Comparison of ENCODE assay signal across 9 mouse cellular contexts in genomic region chr5:31082935-31083625, GRCm38 (mm10). TPM values are rescaled to one million over a fixed set of nuclear protein-coding genes. Genes with fewer than 3 reads are reported as not detected.
A peak's percentile ranks its signal among the peaks of the same experiment; 100 is the strongest.
DNase-seq lines count a peak whose midpoint lies in the region; ATAC-seq and TF ChIP-seq lines count a peak whose summit lies in the region.
"Had no signal": no experiment of that assay in that cellular context is flagged by ENCODE, and none has a peak within 500 bp of the region (broad histone marks: within the 10 kb centered on the region; RNA-seq: fewer than 3 reads in every experiment).

No protein-coding gene starts in this region.

- no peak overlapping the region for H3K9ac ChIP-seq in hindbrain, postnatal 0 days (replicated peaks; ENCODE audit: low read length)
- peak overlapping the region; percentile 45 for H3K9ac ChIP-seq in heart, embryonic 12.5 days
- no peak overlapping the region for H3K9ac ChIP-seq in kidney, embryonic 15.5 days
- H3K9ac ChIP-seq in midbrain, embryonic 14.5 days (replicated peaks; ENCODE audit: low read length): no peak overlapping the region
- H3K9ac ChIP-seq: liver, embryonic 15.5 days had no signal

- no peak for DNase-seq in hindbrain, embryonic 10.5 days (ENCODE audit: low spot score)
- DNase-seq in hindbrain, postnatal 0 days (ENCODE audit: low spot score): no peak
- DNase-seq in midbrain, embryonic 14.5 days: peak; percentile 46
- DNase-seq in cerebellum, adult 8-10 months: no peak
- DNase-seq in adrenal gland, postnatal 25 days: no peak
- no peak for DNase-seq in frontal cortex, postnatal 14 days (ENCODE audit: low spot score in 2 of 2)

- peaks cover 38% of the 10 kb centered on the region for H3K27me3 ChIP-seq in hindbrain, embryonic 10.5 days (ENCODE audit: insufficient read depth, poor library complexity, severe bottlenecking)
- no peaks in the 10 kb centered on the region for H3K27me3 ChIP-seq in hindbrain, postnatal 0 days (ENCODE audit: insufficient read depth, low read length)
- H3K27me3 ChIP-seq in heart, embryonic 12.5 days (replicated peaks): peaks cover 19% of the 10 kb centered on the region
- peaks cover 30% of the 10 kb centered on the region for H3K27me3 ChIP-seq in kidney, embryonic 15.5 days
- no peaks in the 10 kb centered on the region for H3K27me3 ChIP-seq in midbrain, embryonic 14.5 days (ENCODE audit: control insufficient read depth, insufficient read depth, low read length)

- peak overlapping the region; percentile 12; the same call in 1 of the 2 replicates for H3K4me3 ChIP-seq in hindbrain, embryonic 10.5 days
- H3K4me3 ChIP-seq in hindbrain, postnatal 0 days (ENCODE audit: low read length): no peak overlapping the region
- peak overlapping the region; percentile 29 for H3K4me3 ChIP-seq in heart, embryonic 12.5 days
- no peak overlapping the region for H3K4me3 ChIP-seq in kidney, embryonic 15.5 days (replicated peaks)
- no peak overlapping the region for H3K4me3 ChIP-seq in midbrain, embryonic 14.5 days (replicated peaks; ENCODE audit: low read depth, low read length)
- H3K4me3 ChIP-seq: liver, embryonic 15.5 days had no signal

- ATAC-seq in hindbrain, postnatal 0 days: no peak
- ATAC-seq in heart, embryonic 12.5 days (ENCODE audit: insufficient number of reproducible peaks, low FRiP score): peak; percentile 74
- ATAC-seq in kidney, embryonic 15.5 days (replicated peaks; ENCODE audit: low FRiP score): no peak
- 0 out of 2 replicates have a peak, but pooled peaks have one; percentile 28 for ATAC-seq in midbrain, embryonic 14.5 days (ENCODE audit: low FRiP score, low TSS enrichment)

- peak overlapping the region; percentile 67 for H3K27ac ChIP-seq in hindbrain, embryonic 10.5 days
- H3K27ac ChIP-seq in hindbrain, postnatal 0 days: no peak overlapping the region
- peak overlapping the region; percentile 62 for H3K27ac ChIP-seq in heart, embryonic 12.5 days (ENCODE audit: poor library complexity, severe bottlenecking)
- H3K27ac ChIP-seq in kidney, embryonic 15.5 days: no peak overlapping the region
- peak overlapping the region; percentile 70 for H3K27ac ChIP-seq in midbrain, embryonic 14.5 days (replicated peaks; ENCODE audit: low read depth, low read length)
- H3K27ac ChIP-seq: liver, embryonic 15.5 days had no signal

- no peaks in the 10 kb centered on the region for H3K9me3 ChIP-seq in hindbrain, embryonic 10.5 days
- no peaks in the 10 kb centered on the region for H3K9me3 ChIP-seq in hindbrain, postnatal 0 days (ENCODE audit: low read length)
- no peaks in the 10 kb centered on the region for H3K9me3 ChIP-seq in heart, embryonic 12.5 days (replicated peaks)
- no peaks in the 10 kb centered on the region for H3K9me3 ChIP-seq in kidney, embryonic 15.5 days (replicated peaks)
- H3K9me3 ChIP-seq in midbrain, embryonic 14.5 days (ENCODE audit: control insufficient read depth, low read length): no peaks in the 10 kb centered on the region
- H3K9me3 ChIP-seq: liver, embryonic 15.5 days had no signal

- no peak overlapping the region for H3K4me2 ChIP-seq in hindbrain, postnatal 0 days (ENCODE audit: low read depth, low read length)
- peak overlapping the region; percentile 67 for H3K4me2 ChIP-seq in heart, embryonic 12.5 days
- H3K4me2 ChIP-seq in kidney, embryonic 15.5 days: peak overlapping the region; percentile 33
- 0 out of 2 replicates have a peak overlapping the region, but pooled peaks have one; percentile 7 for H3K4me2 ChIP-seq in midbrain, embryonic 14.5 days (ENCODE audit: low read length)
- H3K4me2 ChIP-seq: liver, embryonic 15.5 days had no signal

- no peak for TF ChIP-seq CTCF in hindbrain, postnatal 0 days (IDR thresholded peaks at IDR 0.05; ENCODE audit: low read depth)

- H3K4me1 ChIP-seq in hindbrain, embryonic 10.5 days (replicated peaks): peaks cover 34% of the 10 kb centered on the region
- H3K4me1 ChIP-seq in hindbrain, postnatal 0 days (ENCODE audit: insufficient read depth, low read length): no peaks in the 10 kb centered on the region
- peaks cover 37% of the 10 kb centered on the region for H3K4me1 ChIP-seq in heart, embryonic 12.5 days (replicated peaks)
- peaks cover 25% of the 10 kb centered on the region for H3K4me1 ChIP-seq in kidney, embryonic 15.5 days
- peaks cover 7% of the 10 kb centered on the region for H3K4me1 ChIP-seq in midbrain, embryonic 14.5 days (ENCODE audit: control insufficient read depth, insufficient read depth, low read length)

- H3K36me3 ChIP-seq in hindbrain, embryonic 10.5 days: peaks cover 12% of the 10 kb centered on the region
- H3K36me3 ChIP-seq in hindbrain, postnatal 0 days (ENCODE audit: insufficient read depth, low read length): peaks cover 11% of the 10 kb centered on the region
- H3K36me3 ChIP-seq in heart, embryonic 12.5 days: peaks cover 12% of the 10 kb centered on the region
- H3K36me3 ChIP-seq in kidney, embryonic 15.5 days: peaks cover 12% of the 10 kb centered on the region
- H3K36me3 ChIP-seq in midbrain, embryonic 14.5 days (ENCODE audit: control insufficient read depth, insufficient read depth, low read length): peaks cover 10% of the 10 kb centered on the region

- 38% methylated on average over 12 of the region's 12 CpGs for WGBS in hindbrain, embryonic 10.5 days
- WGBS in hindbrain, postnatal 0 days: 36% methylated on average over 12 of the region's 12 CpGs
- 2% methylated on average over 12 of the region's 12 CpGs for WGBS in heart, embryonic 12.5 days
- WGBS in kidney, embryonic 15.5 days: 18% methylated on average over 12 of the region's 12 CpGs
- WGBS in midbrain, embryonic 14.5 days: 18% methylated on average over 12 of the region's 12 CpGs

RNA-seq across cellular contexts. Expression of gene Dnajc5g, which starts 23.0 kb away (rescaled TPM):
- polyA plus RNA-seq in hindbrain, embryonic 10.5 days (2016; fragmentation: Nextera tagmentation; extraction: Ambion mirVana): not detected in 2 replicates
- total RNA-seq in hindbrain, postnatal 0 days (2014; rRNA removed): not detected in 2 replicates
- polyA plus RNA-seq in hindbrain, postnatal 0 days (2015; fragmentation: Nextera tagmentation; extraction: Ambion mirVana): not detected in 2 replicates
- polyA plus RNA-seq in heart, embryonic 12.5 days (2016; fragmentation: Nextera tagmentation; extraction: Ambion mirVana): not detected in 2 replicates
- polyA plus RNA-seq in kidney, embryonic 15.5 days (2015; fragmentation: Nextera tagmentation; extraction: Ambion mirVana): not detected in 2 replicates
- not detected in 2 replicates for polyA plus RNA-seq in midbrain, embryonic 14.5 days (2014; fragmentation: Nextera tagmentation; extraction: Ambion mirVana)
- total RNA-seq in adrenal gland, postnatal 25 days (2021): not detected in 2 replicates
- polyA plus RNA-seq: liver, embryonic 15.5 days had no signal

RNA-seq across cellular contexts. Expression of gene Slc30a3, which starts 25.0 kb away (rescaled TPM):
- 2.1 and 9.3 TPM in 2 replicates for polyA plus RNA-seq in hindbrain, embryonic 10.5 days (2016; fragmentation: Nextera tagmentation; extraction: Ambion mirVana)
- 40.2 and 47.5 TPM in 2 replicates for total RNA-seq in hindbrain, postnatal 0 days (2014; rRNA removed)
- polyA plus RNA-seq in hindbrain, postnatal 0 days (2015; fragmentation: Nextera tagmentation; extraction: Ambion mirVana): 33.5 and 37.2 TPM in 2 replicates
- polyA plus RNA-seq in heart, embryonic 12.5 days (2016; fragmentation: Nextera tagmentation; extraction: Ambion mirVana): 0.39 and 0.47 TPM in 2 replicates
- polyA plus RNA-seq in kidney, embryonic 15.5 days (2015; fragmentation: Nextera tagmentation; extraction: Ambion mirVana): 2.8 and 3.1 TPM in 2 replicates
- polyA plus RNA-seq in midbrain, embryonic 14.5 days (2014; fragmentation: Nextera tagmentation; extraction: Ambion mirVana): 19.8 and 20.0 TPM in 2 replicates
- total RNA-seq in adrenal gland, postnatal 25 days (2021): not detected in 2 replicates

RNA-seq across cellular contexts. Expression of gene Cad, which starts 28.5 kb away (rescaled TPM):
- polyA plus RNA-seq in hindbrain, embryonic 10.5 days (2016; fragmentation: Nextera tagmentation; extraction: Ambion mirVana): 43.5 and 55.9 TPM in 2 replicates
- total RNA-seq in hindbrain, postnatal 0 days (2014; rRNA removed): 56.2 and 58.8 TPM in 2 replicates
- polyA plus RNA-seq in hindbrain, postnatal 0 days (2015; fragmentation: Nextera tagmentation; extraction: Ambion mirVana): 8.1 and 9.1 TPM in 2 replicates
- 38.4 and 39.2 TPM in 2 replicates for polyA plus RNA-seq in heart, embryonic 12.5 days (2016; fragmentation: Nextera tagmentation; extraction: Ambion mirVana)
- 32.5 and 36.2 TPM in 2 replicates for polyA plus RNA-seq in kidney, embryonic 15.5 days (2015; fragmentation: Nextera tagmentation; extraction: Ambion mirVana)
- polyA plus RNA-seq in midbrain, embryonic 14.5 days (2014; fragmentation: Nextera tagmentation; extraction: Ambion mirVana): 11.8 and 17.2 TPM in 2 replicates
- 28.3 and 29.1 TPM in 2 replicates for total RNA-seq in adrenal gland, postnatal 25 days (2021)

RNA-seq across cellular contexts. Expression of gene Trim54, which starts 33.4 kb away (rescaled TPM):
- not detected in 2 replicates for polyA plus RNA-seq in hindbrain, embryonic 10.5 days (2016; fragmentation: Nextera tagmentation; extraction: Ambion mirVana)
- total RNA-seq in hindbrain, postnatal 0 days (2014; rRNA removed): 0.22 and 0.52 TPM in 2 replicates
- not detected in 2 replicates for polyA plus RNA-seq in hindbrain, postnatal 0 days (2015; fragmentation: Nextera tagmentation; extraction: Ambion mirVana)
- polyA plus RNA-seq in heart, embryonic 12.5 days (2016; fragmentation: Nextera tagmentation; extraction: Ambion mirVana): 12.8 and 12.9 TPM in 2 replicates
- polyA plus RNA-seq in kidney, embryonic 15.5 days (2015; fragmentation: Nextera tagmentation; extraction: Ambion mirVana): 1.2 and 1.6 TPM in 2 replicates
- not detected in 2 replicates for polyA plus RNA-seq in midbrain, embryonic 14.5 days (2014; fragmentation: Nextera tagmentation; extraction: Ambion mirVana)
- total RNA-seq in adrenal gland, postnatal 25 days (2021): not detected in 2 replicates

RNA-seq across cellular contexts. Expression of gene Slc5a6, which starts 34.4 kb away (rescaled TPM):
- 8.1 and 10.1 TPM in 2 replicates for polyA plus RNA-seq in hindbrain, embryonic 10.5 days (2016; fragmentation: Nextera tagmentation; extraction: Ambion mirVana)
- total RNA-seq in hindbrain, postnatal 0 days (2014; rRNA removed): 40.9 and 46.7 TPM in 2 replicates
- 27.9 and 33.7 TPM in 2 replicates for polyA plus RNA-seq in hindbrain, postnatal 0 days (2015; fragmentation: Nextera tagmentation; extraction: Ambion mirVana)
- polyA plus RNA-seq in heart, embryonic 12.5 days (2016; fragmentation: Nextera tagmentation; extraction: Ambion mirVana): 7.9 and 8.0 TPM in 2 replicates
- 10.4 and 11.8 TPM in 2 replicates for polyA plus RNA-seq in kidney, embryonic 15.5 days (2015; fragmentation: Nextera tagmentation; extraction: Ambion mirVana)
- 19.2 and 19.6 TPM in 2 replicates for polyA plus RNA-seq in midbrain, embryonic 14.5 days (2014; fragmentation: Nextera tagmentation; extraction: Ambion mirVana)
- total RNA-seq in adrenal gland, postnatal 25 days (2021): 26.4 and 32.1 TPM in 2 replicates

Comparison
In these comparisons a context has a peak if more than half of its experiments do, and no peak if none do; other contexts are left out.
1. H3K27ac ChIP-seq: peak in hindbrain, embryonic 10.5 days (single experiment), heart, embryonic 12.5 days (single experiment) and midbrain, embryonic 14.5 days (single experiment); none in hindbrain, postnatal 0 days (single experiment) and kidney, embryonic 15.5 days (single experiment).
2. H3K4me3 ChIP-seq: peak in hindbrain, embryonic 10.5 days (single experiment) and heart, embryonic 12.5 days (single experiment); none in hindbrain, postnatal 0 days (single experiment), kidney, embryonic 15.5 days (single experiment) and midbrain, embryonic 14.5 days (single experiment).
3. ATAC-seq: peak in heart, embryonic 12.5 days (single experiment) and midbrain, embryonic 14.5 days (single experiment); none in hindbrain, postnatal 0 days (single experiment) and kidney, embryonic 15.5 days (single experiment).